Mouse (Mus musculus) retina, postnatal 7 days (tissue): ENCODE measurements at regions not wholly inside any gene's neighbourhood (a gene's known extent, or its start where the extent isn't known, plus 50 kb on each side); places are given as distances from the start of the nearest gene placed in this dataset.

Experiments used
- DNase-seq: peaks from one replicate; pipeline ENCODE4 v3.0.0-alpha.2; 2012; ENCODE audit warnings: low read depth, low spot score

DNA sequence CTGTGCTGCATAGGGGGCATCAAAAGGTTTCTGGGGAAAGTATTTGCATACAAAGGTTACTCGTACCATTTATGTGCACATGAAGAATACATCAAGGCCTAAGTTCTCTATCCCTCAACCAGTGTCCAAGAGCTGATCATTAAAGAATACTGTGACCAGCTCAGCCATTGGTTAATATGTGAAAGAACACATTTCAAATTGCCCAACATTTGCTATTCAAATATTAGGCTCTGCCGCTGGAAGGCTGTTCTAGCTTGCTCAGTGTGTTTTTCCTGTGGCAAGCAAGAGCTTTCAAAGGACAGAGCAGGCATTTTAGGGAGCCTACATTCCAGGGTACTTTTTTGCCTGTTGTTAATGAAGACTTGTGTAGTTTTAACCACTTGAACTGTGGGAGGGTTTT, 220.8 kb downstream of the Ahr start:
- DNase-seq, result no peak

DNA sequence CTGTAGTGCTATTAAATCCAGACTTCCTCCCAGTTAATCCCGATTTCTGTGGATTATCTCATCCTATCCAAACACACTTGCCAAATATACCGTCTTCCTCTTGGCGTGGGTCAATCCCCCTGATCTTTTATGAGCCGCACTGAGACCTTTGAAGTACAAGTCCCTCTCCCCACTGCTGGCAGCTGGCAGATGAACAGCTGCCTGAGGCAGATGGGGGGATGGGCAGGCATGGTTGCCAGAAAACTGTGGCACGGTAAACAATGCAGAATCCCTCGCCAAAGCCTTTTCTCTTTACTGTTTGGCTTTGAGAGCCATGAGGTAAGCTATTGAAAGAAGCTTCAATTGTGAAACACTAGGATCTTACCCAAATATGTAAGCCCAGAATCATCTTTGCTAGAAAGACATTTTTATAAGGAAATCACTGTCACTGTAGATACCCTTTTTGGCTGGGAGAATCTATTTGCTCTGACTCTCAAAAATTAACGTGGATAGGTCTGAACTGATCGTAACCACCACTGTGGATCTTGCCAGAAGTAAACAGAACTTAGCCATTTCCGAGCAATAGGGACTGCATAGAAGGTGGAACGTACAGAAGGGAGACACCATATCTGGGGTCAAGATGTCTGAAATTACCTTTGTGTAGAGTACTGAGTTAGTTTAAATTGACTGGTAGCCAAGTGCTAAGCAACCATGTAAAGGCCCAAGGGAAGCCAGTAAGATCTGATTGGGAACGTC, 221.5 kb downstream of the Ahr start:
- peak; percentile 46 for DNase-seq

DNA sequence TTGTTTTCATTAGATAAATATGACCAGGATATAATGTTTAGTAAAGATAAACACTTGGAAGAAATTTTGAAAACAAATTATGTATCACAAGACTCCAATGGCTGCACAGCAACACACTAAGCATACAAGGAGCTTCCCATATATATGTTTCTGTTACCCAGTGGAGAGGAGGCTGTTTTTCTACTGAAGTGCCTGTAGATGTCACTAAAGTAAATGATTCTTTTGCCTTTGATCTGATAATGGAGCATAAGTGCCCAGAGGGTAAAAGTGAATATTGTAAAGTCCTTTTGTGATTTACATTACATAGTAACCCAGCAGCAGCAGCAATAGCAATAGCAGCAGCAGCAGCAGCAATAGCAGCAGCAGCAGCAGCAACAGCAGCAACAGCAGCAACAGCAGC, 226.3 kb downstream of the Ahr start:
- DNase-seq, result no peak

DNA sequence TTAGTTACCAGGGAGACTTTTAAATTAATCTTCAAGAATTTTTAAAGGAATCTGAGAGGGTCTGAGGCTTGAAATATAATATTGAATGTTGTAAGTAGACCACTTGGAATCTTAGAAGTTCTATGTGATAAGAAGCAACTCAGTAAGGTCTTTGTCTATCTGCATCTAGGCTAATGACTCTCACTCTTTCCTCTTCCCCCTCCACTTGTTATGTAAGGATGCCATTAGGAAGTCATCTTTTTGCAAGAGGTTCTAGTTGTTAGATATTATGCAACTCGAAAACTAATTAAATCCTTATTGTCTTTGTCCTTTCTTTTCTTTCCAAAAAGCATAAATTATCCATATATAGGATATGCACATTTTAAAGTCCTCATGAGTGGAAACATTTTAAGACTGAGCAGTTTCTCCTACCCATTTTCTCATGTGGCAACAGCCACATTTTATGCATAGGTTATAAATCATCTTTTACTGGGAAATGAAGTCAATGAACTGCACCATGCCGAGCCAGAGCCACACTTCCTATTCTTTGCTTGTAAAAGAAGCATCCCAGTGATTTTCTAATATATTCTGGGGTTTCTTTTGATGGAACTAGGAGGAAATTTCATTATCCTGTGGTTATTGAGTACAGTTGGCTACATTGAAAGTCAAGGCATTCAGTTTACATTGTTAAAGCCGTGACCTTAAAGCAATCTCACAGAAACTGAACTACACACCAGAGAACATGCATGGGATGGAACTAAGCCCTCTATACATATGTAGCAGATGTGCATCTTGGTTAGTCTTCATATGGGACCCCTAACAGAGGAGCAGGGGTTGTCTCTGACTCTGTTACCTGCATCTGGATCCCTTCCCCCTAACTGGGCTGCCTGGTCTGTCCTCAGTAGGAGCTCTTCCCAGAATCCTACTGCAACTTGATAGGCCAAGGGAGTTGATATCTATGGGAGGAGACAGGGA, 230.8 kb downstream of the Ahr start:
- no peak for DNase-seq

DNA sequence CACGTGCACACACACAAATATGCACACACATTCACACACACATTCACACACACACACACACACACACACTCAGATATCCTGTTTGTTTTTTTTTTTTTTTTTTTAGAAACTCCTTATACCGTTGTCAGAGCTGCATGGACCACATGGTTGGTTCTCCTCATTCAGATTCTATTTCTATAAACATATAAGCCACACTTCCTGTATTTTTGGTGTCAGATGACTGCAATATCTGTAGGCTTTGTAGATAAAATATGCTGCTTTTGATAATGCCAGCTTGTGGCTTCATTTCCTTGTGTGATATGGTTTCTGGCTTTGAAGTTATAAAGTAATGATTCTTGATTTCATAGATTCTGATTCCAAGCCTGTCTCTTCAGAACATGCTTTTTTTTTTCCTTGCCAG, 231.7 kb downstream of the Ahr start:
- DNase-seq, result no peak

DNA sequence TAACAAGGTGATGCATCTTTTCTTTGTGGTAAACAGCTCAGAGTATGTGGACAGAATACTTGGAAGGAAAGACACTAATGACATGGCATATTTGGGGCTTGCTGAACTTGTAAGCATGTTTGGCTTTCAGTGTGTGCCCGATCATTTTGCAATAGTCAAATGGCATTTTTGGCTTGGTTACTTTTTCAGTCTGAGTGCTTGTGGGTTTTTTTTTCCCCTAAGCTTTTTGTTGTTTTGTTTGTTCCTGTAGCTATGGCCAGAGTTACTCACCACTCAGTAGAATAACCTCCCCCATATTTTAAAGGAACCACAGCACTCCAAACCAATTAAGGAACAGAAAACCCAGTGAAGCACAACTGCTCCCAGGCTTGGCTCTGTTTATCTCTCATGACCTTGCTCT, 240.2 kb downstream of the Ahr start:
- DNase-seq, result no peak

DNA sequence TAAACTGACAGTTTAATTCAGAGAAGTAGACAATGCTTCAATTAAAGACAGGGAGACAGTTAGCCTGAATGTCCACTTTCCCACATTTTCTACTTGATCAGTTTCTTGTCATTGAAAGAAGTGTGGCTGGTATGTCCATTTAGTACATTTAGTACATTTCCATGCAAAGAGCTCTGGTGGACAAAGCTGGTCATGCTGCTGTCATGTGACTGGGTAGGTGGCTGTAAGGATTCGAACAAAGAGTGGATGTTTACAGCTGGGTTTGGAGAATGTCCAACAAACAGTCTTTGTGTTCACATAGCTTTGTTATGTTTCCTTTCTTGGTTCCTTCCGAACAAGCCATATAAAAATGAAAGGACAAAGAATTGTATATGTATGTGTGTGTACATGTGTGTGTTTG, 241.3 kb downstream of the Ahr start:
- DNase-seq, result no peak

DNA sequence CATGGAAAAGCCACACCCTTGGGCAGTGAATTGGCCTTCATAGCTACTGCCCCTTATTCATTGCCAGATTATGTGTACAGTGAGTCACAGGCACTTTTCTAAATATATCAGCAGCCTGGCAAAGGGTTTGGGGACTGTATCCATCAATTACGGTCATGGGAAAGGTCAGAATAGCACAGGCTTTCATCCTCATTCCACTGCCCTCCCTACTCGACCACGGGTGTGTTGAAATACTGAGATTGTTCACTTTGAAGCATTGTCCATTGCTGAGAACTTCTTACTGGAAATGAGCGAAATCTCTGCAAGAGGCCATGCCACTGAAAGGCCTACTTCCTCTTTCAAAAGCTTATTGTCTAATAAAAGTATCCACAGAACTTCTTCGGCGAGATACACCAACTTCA, 242.9 kb downstream of the Ahr start:
- no peak for DNase-seq

DNA sequence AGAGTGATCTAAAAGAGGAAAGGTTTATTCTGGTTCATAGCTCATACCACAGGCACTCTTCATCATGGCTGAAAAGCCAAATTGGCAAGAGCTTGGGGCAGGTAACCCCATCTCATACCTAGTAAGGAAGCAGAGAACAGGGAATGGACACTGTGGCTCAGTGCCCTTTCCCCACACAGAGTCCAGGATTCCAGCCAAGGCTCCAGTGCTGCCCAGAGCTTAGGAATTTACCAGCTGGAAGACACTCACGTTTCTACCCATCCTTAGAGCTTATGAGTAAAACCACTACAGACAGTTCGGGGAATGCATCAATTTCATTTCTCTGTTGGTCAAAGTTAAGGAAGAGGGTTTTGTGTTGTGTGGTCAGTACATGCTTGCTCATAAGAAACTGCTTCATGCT, 241.0 kb downstream of the Snx13 start:
- DNase-seq, result no peak

DNA sequence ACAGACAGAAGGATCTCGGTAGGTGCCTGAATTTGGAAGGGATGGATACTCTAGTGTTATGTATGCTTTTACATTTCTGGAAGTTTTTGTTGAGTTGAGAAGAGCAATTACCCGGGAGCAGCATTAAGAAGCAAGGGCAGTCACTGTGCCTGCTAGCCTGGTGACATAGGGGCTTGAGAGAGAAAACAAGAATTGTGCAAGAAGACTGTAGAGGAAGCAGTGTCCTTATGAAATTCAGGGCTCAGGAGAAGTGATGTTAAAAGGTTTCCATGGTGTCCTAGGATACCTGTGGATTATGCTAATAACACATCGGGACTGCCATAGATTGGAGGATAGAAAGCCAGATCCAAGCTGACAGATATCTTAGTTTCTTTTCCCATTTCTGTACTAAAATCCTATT, 240.6 kb downstream of the Snx13 start:
- DNase-seq, result no peak

DNA sequence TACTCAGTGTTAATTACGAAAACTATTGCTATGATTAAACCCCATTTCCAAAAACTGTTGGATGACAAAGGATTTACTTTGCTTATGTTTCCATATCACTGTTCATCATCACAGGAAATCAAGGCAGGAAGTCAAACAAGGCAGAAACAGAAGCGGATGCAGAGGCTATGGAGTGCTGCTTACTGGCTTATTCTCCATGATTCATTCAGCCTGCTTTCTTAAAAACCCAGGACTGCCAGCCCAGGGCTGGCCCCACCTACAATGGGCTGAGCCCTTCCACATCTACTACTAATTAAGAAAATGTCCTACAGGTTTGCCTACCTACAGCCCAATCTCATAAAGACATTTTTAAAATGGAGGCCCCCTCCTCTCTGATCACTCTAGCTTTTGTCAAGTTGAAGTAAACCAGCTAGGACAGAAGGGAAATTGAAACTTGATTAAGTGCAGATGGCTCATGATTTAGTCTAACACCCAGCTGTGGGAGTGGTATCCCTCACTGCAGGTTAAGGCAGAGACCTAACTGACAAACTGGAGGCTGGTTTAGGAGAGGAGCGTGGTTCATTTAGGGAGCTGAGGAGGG, 240.1 kb downstream of the Snx13 start:
- DNase-seq, result no peak

DNA sequence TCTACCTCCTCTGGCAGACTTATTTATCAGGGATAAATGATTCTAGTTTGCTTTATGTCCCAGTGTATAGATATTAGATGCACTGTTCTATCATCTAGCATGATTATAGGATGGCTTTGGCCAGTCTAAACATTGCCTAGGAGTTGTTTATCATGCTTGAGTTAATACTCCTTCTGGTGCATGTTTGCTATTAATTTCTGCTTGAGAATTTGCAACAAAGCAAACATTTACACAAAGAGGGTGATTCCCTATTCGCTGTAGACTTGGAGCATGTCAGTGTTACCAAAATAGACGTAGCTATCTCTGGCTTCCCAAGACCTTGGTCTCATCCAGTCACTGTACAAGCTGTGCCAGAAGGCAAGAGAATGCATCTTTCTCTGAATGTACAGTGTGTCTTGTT, 237.4 kb downstream of the Snx13 start:
- DNase-seq, result no peak

DNA sequence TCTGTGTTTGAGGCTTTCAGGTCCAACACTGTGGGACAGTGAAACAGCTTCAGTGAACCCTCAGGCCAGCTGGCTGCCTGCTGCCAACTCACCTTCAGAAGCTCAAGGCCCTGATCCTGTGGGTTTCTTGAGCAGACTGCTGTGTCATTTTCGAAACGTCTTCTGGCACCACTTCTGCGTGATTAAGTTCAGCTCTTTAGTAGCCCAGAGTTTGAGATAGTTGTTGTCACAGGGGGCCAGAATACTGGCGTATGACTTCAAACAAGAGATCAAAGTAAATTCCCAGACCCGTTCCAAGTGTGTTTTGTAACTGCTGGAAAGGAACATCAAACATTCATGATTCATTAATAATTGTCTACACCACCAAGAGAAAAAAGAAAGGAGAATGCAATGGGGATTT, 236.9 kb downstream of the Snx13 start:
- DNase-seq, result no peak

DNA sequence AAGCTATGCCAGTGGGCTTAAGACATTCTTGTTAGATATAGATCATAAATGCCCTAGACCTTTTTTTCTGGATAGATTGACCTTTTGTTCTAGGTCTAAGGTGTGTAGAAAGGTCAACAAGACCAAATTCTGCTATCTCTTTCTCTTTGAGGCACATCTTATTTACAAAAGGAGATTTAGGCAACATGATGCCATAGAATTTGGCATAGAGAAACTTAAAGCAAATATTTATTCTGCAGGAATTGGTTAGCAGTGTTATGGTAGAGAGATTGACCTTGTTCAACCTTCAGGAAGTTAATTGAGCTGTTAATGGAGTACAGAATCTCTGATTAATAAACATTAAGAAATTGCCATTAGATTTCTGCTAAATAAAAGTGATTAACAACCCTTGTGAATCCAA, 236.4 kb downstream of the Snx13 start:
- DNase-seq, result no peak

DNA sequence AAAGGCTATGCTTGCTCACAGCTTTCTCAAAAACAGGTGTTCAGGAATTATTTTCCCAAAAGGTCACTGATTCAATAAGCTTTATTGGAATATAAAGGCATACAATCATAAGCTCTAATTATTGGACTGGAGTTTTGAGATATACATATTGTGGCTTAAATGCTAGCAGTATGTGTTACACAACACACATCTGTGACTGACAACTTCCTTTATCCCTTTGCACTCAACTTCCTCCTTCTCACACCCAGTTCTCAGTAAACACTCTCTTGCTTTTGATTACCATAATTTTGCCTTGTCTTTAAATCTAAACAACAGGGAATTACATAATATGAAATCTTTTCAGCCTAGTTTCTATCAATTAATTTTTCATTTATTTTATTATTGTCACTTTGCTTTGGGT, 222.5 kb downstream of the Snx13 start:
- DNase-seq, result no peak

DNA sequence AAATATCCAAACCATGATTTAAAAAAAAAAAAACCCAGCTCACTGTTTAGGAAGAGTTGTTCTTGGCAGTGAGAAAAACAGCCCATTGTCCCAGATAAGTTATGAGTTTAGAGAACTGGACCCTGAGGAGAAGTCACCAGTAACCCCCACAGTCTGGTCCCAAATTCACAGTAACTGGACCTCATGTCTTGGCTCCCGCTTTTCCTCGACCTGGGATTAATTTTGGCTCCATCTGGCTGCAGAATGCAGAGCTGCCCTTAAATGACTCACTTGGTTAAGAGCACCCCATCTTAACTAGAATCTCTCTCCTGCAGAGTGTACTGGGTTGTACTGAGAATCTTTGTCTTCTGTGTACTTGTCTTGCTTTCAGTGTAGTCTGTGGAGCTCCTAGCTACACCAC, 221.0 kb downstream of the Snx13 start:
- no peak for DNase-seq

DNA sequence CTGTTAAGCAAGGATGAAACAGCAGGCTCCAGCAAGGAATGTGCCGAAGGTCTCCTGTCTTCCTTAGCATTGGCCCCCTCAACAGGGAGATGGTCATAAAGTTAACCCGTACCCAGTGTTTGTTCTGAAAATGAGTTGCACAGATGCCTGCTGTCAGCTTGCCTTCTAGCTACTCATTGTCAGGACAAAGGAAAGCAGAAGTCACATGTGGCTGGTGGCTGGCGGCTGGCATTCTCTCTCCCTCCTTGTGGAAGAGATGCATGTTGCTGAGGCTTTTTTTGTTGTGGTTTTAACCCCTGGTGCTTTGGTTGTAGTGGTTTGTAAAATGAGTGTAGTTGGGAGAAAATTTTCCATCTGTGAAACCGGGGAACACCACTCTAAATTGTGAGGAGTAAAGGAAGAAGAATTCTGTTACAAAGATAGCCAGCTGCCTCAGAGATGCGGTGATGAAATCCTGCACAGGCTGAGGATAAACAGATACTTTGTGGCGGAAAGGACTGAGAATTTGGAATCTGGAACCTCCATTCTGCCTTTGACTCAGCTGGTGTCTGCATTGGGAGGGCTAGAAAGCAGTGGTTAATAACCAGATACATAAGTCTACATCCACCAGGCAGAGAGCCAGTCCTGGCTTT, 220.2 kb downstream of the Snx13 start:
- no peak for DNase-seq

DNA sequence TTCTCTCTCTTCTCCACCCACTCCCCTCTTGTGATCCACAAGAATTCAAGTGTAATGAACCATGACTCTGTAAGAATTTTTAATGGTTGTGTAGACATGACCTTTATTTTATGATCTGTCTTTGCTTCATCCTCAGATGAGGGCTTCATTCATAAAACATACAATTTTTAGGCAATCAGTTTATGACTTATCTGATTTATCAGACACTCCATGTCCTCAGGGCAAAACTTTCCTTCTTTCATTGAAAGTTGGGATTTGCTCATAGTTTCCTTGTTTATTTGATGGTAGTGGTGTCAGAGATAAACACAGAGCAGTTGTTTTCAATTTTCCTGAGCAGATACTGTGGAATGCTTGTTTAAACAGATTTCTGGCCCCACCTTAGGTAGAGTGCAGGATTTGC, 212.8 kb downstream of the Snx13 start:
- DNase-seq, result no peak

DNA sequence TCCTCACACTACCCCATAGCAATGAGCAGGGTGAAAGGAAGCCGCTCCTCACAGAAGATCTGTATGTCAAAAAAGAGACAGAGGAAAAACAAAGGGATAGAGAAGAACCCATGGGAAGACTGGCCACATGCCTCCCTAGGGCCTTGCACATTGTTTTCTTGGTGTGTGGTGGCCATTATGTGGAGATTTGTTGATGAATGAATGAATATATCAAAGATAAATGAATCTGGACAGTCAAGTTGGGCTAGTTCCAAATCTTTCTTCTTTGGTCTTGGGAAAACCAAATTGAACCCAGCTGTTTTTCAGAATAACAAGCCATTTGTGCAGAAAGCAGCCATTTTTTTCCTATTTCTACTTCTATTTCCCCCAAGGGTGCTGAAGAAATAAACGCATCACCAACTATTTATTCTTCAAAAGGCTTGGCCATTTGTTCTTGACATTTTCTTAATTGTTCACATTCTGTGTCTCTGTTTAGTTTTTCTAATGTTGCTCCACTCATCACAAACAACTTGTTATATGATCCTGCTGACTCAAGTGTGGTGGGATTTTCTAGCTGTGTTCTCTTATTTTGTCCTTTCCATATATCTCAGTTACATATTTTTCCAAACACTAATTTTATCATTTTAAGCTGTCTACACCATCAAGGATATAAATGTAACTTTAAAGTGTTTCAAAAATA, 208.9 kb downstream of the Snx13 start:
- DNase-seq, result no peak

DNA sequence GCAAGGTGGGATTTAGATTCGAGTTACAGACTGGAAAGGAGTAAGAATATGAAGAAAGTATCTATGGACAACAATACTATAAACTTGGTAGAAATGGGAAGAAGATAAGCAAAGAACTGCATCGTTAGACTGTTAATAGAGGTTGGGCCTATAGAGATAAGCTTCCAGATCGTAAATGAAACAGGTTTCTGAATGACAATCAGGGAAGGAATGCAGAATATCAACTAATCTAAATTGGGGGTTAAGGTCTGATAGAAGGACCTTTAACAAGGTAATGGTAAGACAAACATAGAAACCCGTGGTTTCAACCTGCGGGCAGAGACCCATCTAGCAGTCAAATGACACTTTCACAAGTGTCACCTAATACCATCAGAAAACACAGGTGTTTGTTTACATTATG, 201.5 kb downstream of the Snx13 start:
- DNase-seq, result no peak

DNA sequence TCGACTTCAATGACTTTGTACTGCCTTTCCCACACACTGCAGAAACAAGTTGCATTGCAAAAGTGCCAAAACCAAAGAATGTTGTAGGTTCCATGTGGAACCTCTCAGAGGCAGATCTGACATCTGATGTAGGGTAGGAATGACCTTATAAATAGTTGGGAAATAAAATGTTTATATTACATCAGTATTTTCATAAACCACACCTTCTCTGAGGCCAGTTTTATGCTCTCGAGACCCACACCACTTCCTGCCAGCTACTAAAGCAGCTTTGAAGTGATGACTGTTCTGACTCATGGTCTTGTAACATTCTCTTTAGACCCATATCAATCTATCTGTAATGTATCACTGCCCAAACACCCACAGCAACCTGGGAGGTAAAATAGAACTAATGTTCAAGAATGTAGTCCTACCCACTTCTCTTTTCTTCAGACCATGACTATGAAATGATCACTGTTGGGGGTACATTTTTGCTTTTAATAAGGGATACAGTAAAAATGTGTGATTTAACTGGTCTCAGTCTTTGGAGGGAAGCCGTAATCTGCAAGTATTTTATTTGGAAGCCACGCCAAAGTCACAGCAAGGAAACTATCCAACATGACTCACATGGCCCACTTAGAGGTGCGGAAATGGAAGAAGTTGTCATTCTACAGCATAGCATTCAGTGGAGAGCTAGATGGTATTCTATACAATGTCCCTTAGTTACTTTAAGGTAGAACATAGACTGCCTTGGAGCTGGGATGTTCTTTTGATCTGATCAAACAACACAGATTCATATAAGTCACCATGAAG, 199.4 kb downstream of the Snx13 start:
- no peak for DNase-seq
